Mouse (Mus musculus): Measurements from ENCODE around the gene Zbtb8b. TPM values are rescaled to one million over a fixed set of nuclear protein-coding genes. Genes with fewer than 3 reads are reported as not detected.
"Not testable (repeated sequence)": the region's sequence is repeated elsewhere in the genome, so short reads cannot be mapped to it uniquely, and the experiment has no call there.

Zbtb8b gene
- polyA plus RNA-seq, 1 experiment from 2014 or later, result 3.7 TPM

DNA sequence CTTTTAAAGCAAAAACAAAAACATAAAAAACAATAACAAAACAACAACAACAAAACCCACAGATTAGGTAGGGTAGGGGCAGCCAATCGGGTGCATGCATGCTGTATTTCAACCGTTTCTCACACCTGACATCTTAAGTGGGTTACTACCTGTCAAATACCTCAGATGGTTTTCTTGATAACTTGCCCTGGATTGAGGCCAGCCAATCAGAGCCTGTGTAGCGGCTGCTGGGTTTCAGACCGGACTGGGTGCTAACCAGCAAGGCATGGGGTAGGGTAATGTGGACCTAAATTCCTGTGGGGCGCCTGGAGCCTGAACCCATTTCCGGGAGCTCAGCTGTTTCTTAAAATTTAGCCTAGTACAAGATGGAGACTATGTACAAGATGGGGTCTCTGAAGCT, 492 bp upstream of the Zbtb8b start:
- Histone ChIP-seq H3K4me2 (ENCODE audit: low read length) (peak overlapping the region; percentile 75), H3K4me3 (replicated peaks; ENCODE audit: low read depth, low read length) (no peak overlapping the region), H3K27me3 (ENCODE audit: insufficient read depth, low read length) (no peaks in the 10 kb centered on the region), H3K9me3 (replicated peaks; ENCODE audit: low read length) (no peaks in the 10 kb centered on the region), H3K4me1 (replicated peaks; ENCODE audit: insufficient read depth, low read length) (no peaks in the 10 kb centered on the region), H3K36me3 (ENCODE audit: insufficient read depth, low read length) (no peaks in the 10 kb centered on the region), H3K9ac (ENCODE audit: low read depth, low read length) (no peak overlapping the region), H3K27ac (no peak overlapping the region)
- ATAC-seq (replicated peaks; ENCODE audit: low FRiP score, low read depth) (no peak), DNase-seq (ENCODE audit: low spot score) (no peak)
- WGBS, result 26% methylated on average over 6 of the region's 6 CpGs
- TF ChIP-seq CTCF (IDR thresholded peaks at IDR 0.05; ENCODE audit: low read depth), result no peak

GRCm38 (mm10) chr4:129418321-129418720, 22.3 kb downstream of the Zbtb8b start:
- ATAC-seq (replicated peaks; ENCODE audit: low FRiP score, low read depth), result no peak
- TF ChIP-seq CTCF (IDR thresholded peaks at IDR 0.05; ENCODE audit: low read depth), result no peak

DNA sequence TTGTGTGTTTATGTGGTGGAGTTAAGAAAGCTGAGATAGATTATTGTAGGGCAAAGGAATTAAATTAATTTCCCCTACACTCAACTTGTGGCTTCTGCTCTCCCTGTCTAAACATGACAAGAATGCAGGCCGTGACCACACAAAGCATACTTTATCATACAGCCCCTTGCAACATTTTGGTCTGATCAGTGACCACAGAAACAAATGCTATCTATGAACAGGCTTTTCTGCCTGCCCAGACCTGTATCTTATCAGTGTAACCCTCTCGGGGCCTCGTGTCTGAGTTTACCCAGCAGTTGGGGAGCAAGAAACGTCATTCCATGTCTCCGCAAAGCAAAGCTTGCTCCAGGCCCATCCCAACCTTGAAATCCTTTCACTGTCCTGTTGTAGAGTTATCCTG, 24.2 kb downstream of the Zbtb8b start:
- Histone ChIP-seq H3K27ac (no peak overlapping the region), H3K4me3 (replicated peaks; ENCODE audit: low read depth, low read length) (no peak overlapping the region), H3K9me3 (replicated peaks; ENCODE audit: low read length) (no peaks in the 10 kb centered on the region), H3K36me3 (ENCODE audit: insufficient read depth, low read length) (no peaks in the 10 kb centered on the region), H3K4me1 (replicated peaks; ENCODE audit: insufficient read depth, low read length) (no peaks in the 10 kb centered on the region), H3K9ac (ENCODE audit: low read depth, low read length) (no peak overlapping the region), H3K27me3 (ENCODE audit: insufficient read depth, low read length) (no peaks in the 10 kb centered on the region), H3K4me2 (ENCODE audit: low read length) (no peak overlapping the region)
- WGBS, result 60% methylated on average over 5 of the region's 5 CpGs
- no peak for ATAC-seq (replicated peaks; ENCODE audit: low FRiP score, low read depth)
- TF ChIP-seq CTCF (IDR thresholded peaks at IDR 0.05; ENCODE audit: low read depth), result no peak
- peak; percentile 49 for DNase-seq (ENCODE audit: low spot score)

More at GRCm38 (mm10) chr4:129418321-129418720, 22.3 kb downstream of the Zbtb8b start:
- Histone ChIP-seq H3K4me3 (replicated peaks; ENCODE audit: low read depth, low read length) (no peak overlapping the region), H3K4me2 (ENCODE audit: low read length) (no peak overlapping the region), H3K27me3 (ENCODE audit: insufficient read depth, low read length) (no peaks in the 10 kb centered on the region), H3K9ac (ENCODE audit: low read depth, low read length) (no peak overlapping the region), H3K36me3 (ENCODE audit: insufficient read depth, low read length) (no peaks in the 10 kb centered on the region), H3K9me3 (replicated peaks; ENCODE audit: low read length) (no peaks in the 10 kb centered on the region), H3K4me1 (replicated peaks; ENCODE audit: insufficient read depth, low read length) (no peaks in the 10 kb centered on the region), H3K27ac (no peak overlapping the region)
- DNase-seq (ENCODE audit: low spot score), result no peak
- WGBS, result 77% methylated on average over 5 of the region's 5 CpGs

GRCm38 (mm10) chr4:129415892-129416291, 24.8 kb downstream of the Zbtb8b start:
- Histone ChIP-seq H3K36me3 (ENCODE audit: insufficient read depth, low read length) (no peaks in the 10 kb centered on the region), H3K9ac (ENCODE audit: low read depth, low read length) (no peak overlapping the region), H3K4me2 (ENCODE audit: low read length) (no peak overlapping the region), H3K9me3 (replicated peaks; ENCODE audit: low read length) (no peaks in the 10 kb centered on the region), H3K27ac (no peak overlapping the region), H3K27me3 (ENCODE audit: insufficient read depth, low read length) (no peaks in the 10 kb centered on the region), H3K4me1 (replicated peaks; ENCODE audit: insufficient read depth, low read length) (no peaks in the 10 kb centered on the region), H3K4me3 (replicated peaks; ENCODE audit: low read depth, low read length) (no peak overlapping the region)
- WGBS, result 94% methylated on average over 5 of the region's 5 CpGs
- DNase-seq (ENCODE audit: low spot score) (no peak), ATAC-seq (replicated peaks; ENCODE audit: low FRiP score, low read depth) (no peak)
- no peak for TF ChIP-seq CTCF (IDR thresholded peaks at IDR 0.05; ENCODE audit: low read depth)

DNA sequence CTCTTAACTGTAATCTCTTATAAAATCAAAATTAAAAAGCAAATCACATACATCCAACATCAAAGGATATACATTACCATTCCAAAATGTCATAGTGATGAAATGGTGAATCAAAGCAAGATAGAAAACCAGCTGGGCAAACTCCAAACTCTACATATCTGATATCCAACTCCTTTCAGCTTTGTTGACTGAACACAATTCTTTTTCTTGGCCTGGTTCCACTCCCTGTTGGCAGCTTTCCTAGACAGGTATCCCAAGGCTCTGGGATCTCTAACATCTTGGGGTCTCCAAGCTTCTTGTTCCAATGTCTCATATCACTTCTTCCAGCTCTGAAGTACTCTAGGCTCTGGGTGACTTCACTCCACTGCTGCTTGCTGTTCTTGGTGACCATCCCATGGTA, 29.7 kb downstream of the Zbtb8b start:
- no peak for TF ChIP-seq CTCF (IDR thresholded peaks at IDR 0.05; ENCODE audit: low read depth)
- Histone ChIP-seq H3K36me3 (ENCODE audit: insufficient read depth, low read length) (no peaks in the 10 kb centered on the region), H3K4me1 (replicated peaks; ENCODE audit: insufficient read depth, low read length) (no peaks in the 10 kb centered on the region), H3K27ac (no peak overlapping the region), H3K9ac (ENCODE audit: low read depth, low read length) (no peak overlapping the region), H3K9me3 (replicated peaks; ENCODE audit: low read length) (no peaks in the 10 kb centered on the region), H3K4me3 (replicated peaks; ENCODE audit: low read depth, low read length) (no peak overlapping the region), H3K4me2 (ENCODE audit: low read length) (no peak overlapping the region), H3K27me3 (ENCODE audit: insufficient read depth, low read length) (no peaks in the 10 kb centered on the region)
- ATAC-seq (replicated peaks; ENCODE audit: low FRiP score, low read depth), result no peak
- no peak for DNase-seq (ENCODE audit: low spot score)

GRCm38 (mm10) chr4:129410532-129410931, 30.1 kb downstream of the Zbtb8b start:
- not testable (repeated sequence) for ATAC-seq (replicated peaks; ENCODE audit: low FRiP score, low read depth); H3K27me3 ChIP-seq (ENCODE audit: insufficient read depth, low read length); H3K9ac ChIP-seq (ENCODE audit: low read depth, low read length); H3K4me1 ChIP-seq (replicated peaks; ENCODE audit: insufficient read depth, low read length); H3K4me3 ChIP-seq (replicated peaks; ENCODE audit: low read depth, low read length); DNase-seq (ENCODE audit: low spot score); H3K27ac ChIP-seq; H3K36me3 ChIP-seq (ENCODE audit: insufficient read depth, low read length); H3K9me3 ChIP-seq (replicated peaks; ENCODE audit: low read length); H3K4me2 ChIP-seq (ENCODE audit: low read length)
- WGBS, result 87% methylated on average over 3 of the region's 3 CpGs

DNA sequence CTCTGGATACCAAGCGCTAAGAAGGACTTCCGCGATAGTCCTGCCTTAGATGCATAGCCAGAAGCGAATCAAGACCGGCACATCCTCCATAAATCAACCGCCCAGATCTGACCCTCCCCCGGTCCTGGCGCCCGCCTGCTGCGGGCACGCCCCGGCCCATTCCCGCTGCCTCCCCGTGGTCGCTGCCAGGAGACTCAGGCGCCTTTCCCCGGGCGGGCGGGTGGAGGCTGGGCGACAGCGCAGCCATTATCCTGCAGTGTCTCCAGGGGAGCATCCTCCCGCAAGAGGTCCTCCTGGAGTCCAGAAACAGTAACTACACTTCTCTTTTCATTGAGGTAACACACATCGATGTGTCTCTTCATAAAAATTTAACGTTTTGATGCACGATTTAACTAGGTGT, 34.2 kb downstream of the Zbtb8b start:
- no peaks in the 10 kb centered on the region for H3K27me3 ChIP-seq (ENCODE audit: insufficient read depth, low read length)
- no peak overlapping the region for H3K27ac ChIP-seq
- H3K4me3 ChIP-seq (replicated peaks; ENCODE audit: low read depth, low read length), result peak overlapping the region; percentile 31
- no peaks in the 10 kb centered on the region for H3K4me1 ChIP-seq (replicated peaks; ENCODE audit: insufficient read depth, low read length)
- H3K9ac ChIP-seq (ENCODE audit: low read depth, low read length), result peak overlapping the region; percentile 47
- no peaks in the 10 kb centered on the region for H3K9me3 ChIP-seq (replicated peaks; ENCODE audit: low read length)
- DNase-seq (ENCODE audit: low spot score) (peak; percentile 88), ATAC-seq (replicated peaks; ENCODE audit: low FRiP score, low read depth) (peak; percentile 81)
- H3K4me2 ChIP-seq (ENCODE audit: low read length), result peak overlapping the region; percentile 60
- TF ChIP-seq CTCF (IDR thresholded peaks at IDR 0.05; ENCODE audit: low read depth), result peak; percentile 66
- H3K36me3 ChIP-seq (ENCODE audit: insufficient read depth, low read length), result no peaks in the 10 kb centered on the region
- 2% methylated on average over 25 of the region's 25 CpGs for WGBS
